Mouse (Mus musculus) spleen, adult 2 months (tissue): ENCODE measurements around the gene Kctd15. TPM values are rescaled to one million over a fixed set of nuclear protein-coding genes. Genes with fewer than 3 reads are reported as not detected.

Experiments
- DNase-seq, 2 experiments: peaks; one replicate each; pipeline versions ENCODE4 v3.0.0 to v3.0.0-alpha.2; 2012 to 2021; ENCODE audit warnings: low spot score in 2 of 2, low read depth in 1 of 2
- H3K27ac ChIP-seq: fragments of 200-500 bp; 2 replicates; pipeline ENCODE4 v1.5.1; 2012; ENCODE audit warnings: low read length, inconsistent platforms; ENCODE audit not compliant: insufficient read depth
- H3K27me3 ChIP-seq: fragments of 200-500 bp; 2 replicates; pipeline ENCODE4 v1.6.1; 2012; ENCODE audit warnings: mild to moderate bottlenecking, moderate library complexity, low read length, inconsistent platforms; ENCODE audit not compliant: control insufficient read depth, insufficient read depth
- H3K36me3 ChIP-seq: fragments of 200-500 bp; 2 replicates; pipeline ENCODE4 v1.6.1; 2012; ENCODE audit warnings: mild to moderate bottlenecking, low read length, inconsistent platforms; ENCODE audit not compliant: control insufficient read depth, insufficient read depth
- H3K4me1 ChIP-seq: fragments of 200-500 bp; 2 replicates; pipeline ENCODE4 v1.6.1; 2011; ENCODE audit warnings: inconsistent platforms; ENCODE audit not compliant: control insufficient read depth, insufficient read depth, insufficient read length
- H3K4me3 ChIP-seq: fragments of 200-500 bp; 2 replicates; pipeline ENCODE4 v1.5.1; 2011; ENCODE audit warnings: mild to moderate bottlenecking, inconsistent platforms; ENCODE audit not compliant: insufficient read depth, insufficient read length; ENCODE audit errors: extremely low read depth
- CTCF ChIP-seq: fragments of 200-500 bp; IDR thresholded peaks from 2 replicates; pipeline ENCODE4 v1.5.1; 2011; ENCODE audit warnings: mild to moderate bottlenecking, inconsistent platforms; ENCODE audit not compliant: insufficient read depth, insufficient read length, insufficient replicate concordance; ENCODE audit errors: extremely low read depth
- POLR2A ChIP-seq: fragments of 200-500 bp; IDR thresholded peaks from 2 replicates; pipeline ENCODE4 v1.6.1; 2011; ENCODE audit warnings: low read depth, low read length, inconsistent platforms
- WGBS: fragments of 180-500 bp; shearing (Covaris S2); methylation state at CpG from one replicate; pipeline ENCODE4 v1.1.7; 2018; 5-methylcytosine and 5-hydroxymethylcytosine counted together
- polyA plus RNA-seq: library from polyadenylated mRNA; depleted of rRNA; stranded (reverse); fragments of >200 nt; gene quantifications from 2 replicates; pipeline ENCODE4 v1.2.3, GENCODE M21; 2012; rRNA removed

The Kctd15 gene
- polyA plus RNA-seq, 1 experiment: 7.4 TPM

GRCm38 (mm10) chr7:34595307-34595565 lies 61.3 kb downstream of the Kctd15 start:
- Histone ChIP-seq H3K36me3 (no peaks in the 10 kb centered on the region), H3K27ac (no peak overlapping the region), H3K4me1 (no peaks in the 10 kb centered on the region), H3K4me3 (no peak overlapping the region), H3K27me3 (no peaks in the 10 kb centered on the region)
- DNase-seq: no peak
- TF ChIP-seq CTCF (no peak), POLR2A (no peak)
- 72% methylated on average over 4 of the region's 4 CpGs for WGBS

DNA sequence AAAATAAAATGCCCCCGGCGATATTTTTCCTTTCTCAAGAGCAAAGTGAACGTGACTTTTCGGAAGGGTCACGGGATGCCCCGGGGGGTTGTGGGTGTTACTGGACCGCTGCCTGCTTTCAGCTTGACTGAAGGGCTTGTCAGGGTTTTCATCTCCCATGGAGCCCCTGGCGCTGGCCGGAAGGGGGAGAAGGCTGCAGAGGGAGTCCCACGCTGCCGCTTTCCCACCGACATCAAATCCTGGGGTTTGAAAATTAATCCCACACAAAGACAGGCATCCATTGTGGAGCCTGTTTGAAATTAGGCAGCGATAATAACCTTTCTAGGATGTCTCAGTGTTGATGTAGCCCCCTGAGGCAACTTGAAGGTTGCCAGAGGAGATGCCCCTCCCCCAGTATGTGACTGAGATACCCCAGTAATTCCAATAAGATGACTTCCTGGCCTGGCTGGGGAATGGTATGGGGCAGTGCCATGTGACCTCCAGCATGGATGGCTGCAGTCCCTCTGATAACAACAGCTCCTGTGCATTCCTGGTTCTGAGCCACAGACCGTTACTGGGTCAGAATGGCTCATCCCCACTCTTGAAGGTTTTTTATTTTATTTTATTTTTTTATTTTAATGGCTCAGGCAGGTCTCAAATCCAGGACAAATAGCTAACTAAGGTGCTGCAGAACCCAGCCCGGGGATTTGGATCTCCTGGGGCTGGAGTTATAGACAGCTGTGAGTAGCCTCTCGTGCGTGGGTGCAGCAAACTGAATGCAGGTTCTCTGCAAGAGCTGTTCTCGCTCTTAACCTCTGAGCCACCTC lies 61.8 kb downstream of the Kctd15 start:
- Histone ChIP-seq H3K36me3 (no peaks in the 10 kb centered on the region), H3K4me1 (no peaks in the 10 kb centered on the region), H3K27me3 (no peaks in the 10 kb centered on the region), H3K4me3 (no peak overlapping the region), H3K27ac (no peak overlapping the region)
- 54% methylated on average over 18 of the region's 18 CpGs for whole genome bisulfite sequencing
- no peak for DNase-seq
- no peak for TF ChIP-seq CTCF
- no peak for TF ChIP-seq POLR2A

DNA sequence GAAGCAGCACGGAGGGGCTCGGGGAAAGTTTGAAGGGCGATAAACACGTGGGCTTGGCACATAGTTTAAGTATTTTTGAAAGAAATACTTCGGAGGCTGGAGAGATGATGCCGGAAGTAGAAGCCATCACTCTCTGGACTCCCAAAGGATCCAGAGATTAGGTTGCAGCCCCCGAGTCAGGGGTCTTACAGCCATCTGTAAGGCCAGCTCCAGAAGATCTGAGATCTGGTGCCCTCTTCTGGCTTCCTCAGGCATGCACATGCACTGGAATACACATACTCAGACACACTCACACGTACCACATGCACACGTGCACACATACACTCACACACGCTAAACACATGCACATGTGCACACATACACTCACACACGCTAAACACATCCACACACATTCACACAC lies 65.8 kb downstream of the Kctd15 start:
- H3K36me3 ChIP-seq: no peaks in the 10 kb centered on the region
- no peak overlapping the region for H3K4me3 ChIP-seq
- no peak overlapping the region for H3K27ac ChIP-seq
- TF ChIP-seq CTCF (no peak), POLR2A (no peak)
- no peaks in the 10 kb centered on the region for H3K27me3 ChIP-seq
- WGBS: 90% methylated on average over 11 of the region's 11 CpGs
- H3K4me1 ChIP-seq: no peaks in the 10 kb centered on the region
- DNase-seq: no peak

Other genes with a start within 250 kb of the Kctd15 start
- gene Chst8, start 156.0 kb upstream of the Kctd15 start, polyA plus RNA-seq: 1.6 and 2.1 TPM in 2 replicates